Mouse (Mus musculus) heart, embryonic 15.5 days (tissue): ENCODE results near the gene Gm47283. TPM values are rescaled to one million over a fixed set of nuclear protein-coding genes. Genes with fewer than 3 reads are reported as not detected.
"Not testable (repeated sequence)": the region's sequence is repeated elsewhere in the genome, so short reads cannot be mapped to it uniquely, and the experiment has no call there.

Source experiments
- ATAC-seq: fragments of 200-750 bp; cut with Nextera tagmentation; replicated peaks from 2 replicates; pipeline ENCODE4 v1.8.0; 2017; ENCODE audit warnings: low read depth, moderate TSS enrichment; ENCODE audit not compliant: insufficient number of reproducible peaks, insufficient read depth, low FRiP score
- H3K27ac ChIP-seq: fragments of 300-500 bp; sonication (generic); 2 replicates; pipeline ENCODE4 v1.5.1; 2015; ENCODE audit warnings: mild to moderate bottlenecking, inconsistent platforms
- H3K27me3 ChIP-seq: fragments of 300-500 bp; sonication (generic); 2 replicates; pipeline ENCODE4 v1.6.1; 2015; ENCODE audit warnings: inconsistent platforms
- H3K36me3 ChIP-seq: fragments of 300-500 bp; sonication (generic); 2 replicates; pipeline ENCODE4 v1.6.1; 2015; ENCODE audit warnings: mild to moderate bottlenecking, inconsistent platforms
- H3K4me1 ChIP-seq: fragments of 300-500 bp; sonication (generic); replicated peaks from 2 replicates; pipeline ENCODE4 v1.6.1; 2015; ENCODE audit warnings: inconsistent platforms
- H3K4me2 ChIP-seq: fragments of 300-500 bp; sonication (generic); 2 replicates; pipeline ENCODE4 v1.6.1; 2015; ENCODE audit warnings: inconsistent platforms, mild to moderate bottlenecking, moderate library complexity
- H3K4me3 ChIP-seq: fragments of 300-500 bp; sonication (generic); 2 replicates; pipeline ENCODE4 v1.5.1; 2015; ENCODE audit warnings: mild to moderate bottlenecking, inconsistent platforms
- H3K9ac ChIP-seq: fragments of 300-500 bp; sonication (generic); 2 replicates; pipeline ENCODE4 v1.6.1; 2015; ENCODE audit warnings: mild to moderate bottlenecking, inconsistent platforms
- H3K9me3 ChIP-seq: fragments of 300-500 bp; sonication (generic); replicated peaks from 2 replicates; pipeline ENCODE4 v1.6.1; 2016; ENCODE audit warnings: inconsistent platforms
- WGBS: fragments of 180-500 bp; shearing (Covaris S2); methylation state at CpG from one replicate; pipeline ENCODE4 v1.1.7; 2015; ENCODE audit warnings: mixed read lengths; 5-methylcytosine and 5-hydroxymethylcytosine counted together
- polyA plus RNA-seq: library from polyadenylated mRNA; unstranded; fragments of >200 nt; fragmentation: Nextera tagmentation; extraction: Ambion mirVana; gene quantifications from 2 replicates; pipeline ENCODE4 v1.2.1, GENCODE M21; 2015

The Gm47283 gene
- not detected in 2 replicates for polyA plus RNA-seq

- not testable (repeated sequence) for ATAC-seq, H3K9me3 ChIP-seq, H3K4me1 ChIP-seq, H3K27me3 ChIP-seq, H3K9ac ChIP-seq, H3K4me2 ChIP-seq, H3K36me3 ChIP-seq, H3K27ac ChIP-seq, H3K4me3 ChIP-seq
- no CpG with 5 or more reads among the region's 48 CpGs for WGBS
Observed at GRCm38 (mm10) chrY:90784438-90784837, at the start of gene Gm47283. Gene Gm47283, plus strand, starts transcription at chrY:90784738.

DNA sequence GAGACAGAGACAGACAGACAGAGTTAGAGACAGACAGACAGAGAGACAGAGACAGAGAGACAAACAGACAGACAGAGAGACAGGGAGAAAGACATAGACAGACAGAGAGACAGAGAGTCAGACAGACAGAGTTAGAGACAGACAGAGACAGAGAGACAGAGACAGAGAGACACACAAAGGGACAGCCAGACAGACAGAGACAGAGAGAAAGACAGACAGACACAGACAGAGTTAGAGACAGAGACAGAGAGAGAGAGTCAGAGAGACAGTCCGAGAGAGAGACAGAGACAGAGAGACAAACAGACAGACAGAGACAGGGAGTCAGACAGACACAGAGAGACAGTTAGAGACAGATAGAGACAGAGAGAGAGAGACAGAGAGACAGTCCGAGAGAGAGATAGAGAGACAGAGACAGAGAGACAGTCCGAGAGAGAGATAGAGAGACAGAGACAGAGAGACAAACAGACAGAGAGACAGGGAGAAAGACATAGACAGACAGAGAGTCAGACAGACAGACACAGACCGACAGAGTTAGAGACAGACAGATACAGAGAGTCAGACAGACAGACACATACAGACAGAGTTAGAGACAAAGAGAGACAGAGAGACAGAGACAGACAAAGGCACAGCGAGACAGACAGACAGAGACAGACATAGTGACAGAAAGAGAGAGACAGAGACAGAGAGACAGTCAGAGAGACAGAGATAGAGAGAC lies 49.2 kb upstream of the Gm47283 start:
- H3K4me2 ChIP-seq, ATAC-seq, H3K9ac ChIP-seq, H3K4me3 ChIP-seq, H3K4me1 ChIP-seq, H3K27ac ChIP-seq, H3K27me3 ChIP-seq: not testable (repeated sequence)
- peaks cover 11% of the 10 kb centered on the region for H3K9me3 ChIP-seq
- 74% methylated on average over 5 of the region's 5 CpGs for WGBS
- peaks cover 15% of the 10 kb centered on the region for H3K36me3 ChIP-seq

- H3K27ac ChIP-seq, H3K9ac ChIP-seq, H3K4me1 ChIP-seq, H3K27me3 ChIP-seq, H3K4me3 ChIP-seq, H3K4me2 ChIP-seq, ATAC-seq: not testable (repeated sequence)
- peaks cover 18% of the 10 kb centered on the region for H3K36me3 ChIP-seq
- WGBS: 75% methylated on average over 6 of the region's 9 CpGs
- H3K9me3 ChIP-seq: peaks cover 16% of the 10 kb centered on the region
Observed at GRCm38 (mm10) chrY:90736217-90737000, 48.1 kb upstream of the Gm47283 start.

GRCm38 (mm10) chrY:90737606-90738430 lies 46.7 kb upstream of the Gm47283 start:
- 47% methylated on average over 4 of the region's 7 CpGs for WGBS
- Histone ChIP-seq H3K36me3 (peaks cover 30% of the 10 kb centered on the region), H3K9me3 (peaks cover 30% of the 10 kb centered on the region)

DNA sequence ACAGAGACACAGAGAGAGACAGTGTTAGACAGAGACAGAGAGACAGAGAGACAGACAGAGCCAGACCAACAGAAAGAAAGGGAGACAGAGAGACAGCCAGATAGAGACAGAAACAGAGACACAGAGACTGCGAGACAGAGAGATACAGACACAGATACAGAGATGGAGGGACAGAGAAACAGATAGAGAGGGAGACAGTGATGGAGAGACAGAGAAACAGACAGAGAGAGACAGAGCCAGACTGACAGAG lies 46.2 kb upstream of the Gm47283 start:
- H3K9me3 ChIP-seq: peaks cover 31% of the 10 kb centered on the region
- H3K4me3 ChIP-seq: no peak overlapping the region
- WGBS: 70% methylated on average over 1 of the region's 1 CpGs
- H3K36me3 ChIP-seq: peaks cover 30% of the 10 kb centered on the region
- no peak overlapping the region for H3K9ac ChIP-seq
- H3K4me2 ChIP-seq: no peak overlapping the region
- H3K4me1 ChIP-seq: no peaks in the 10 kb centered on the region
- no peak for ATAC-seq
- no peak overlapping the region for H3K27ac ChIP-seq
- H3K27me3 ChIP-seq: no peaks in the 10 kb centered on the region

More at GRCm38 (mm10) chrY:90737606-90738430, 46.7 kb upstream of the Gm47283 start:
- Histone ChIP-seq H3K9ac (no peak overlapping the region), H3K4me2 (no peak overlapping the region), H3K4me3 (no peak overlapping the region), H3K4me1 (no peaks in the 10 kb centered on the region), H3K27me3 (no peaks in the 10 kb centered on the region), H3K27ac (no peak overlapping the region)
- no peak for ATAC-seq

- peaks cover 30% of the 10 kb centered on the region for H3K36me3 ChIP-seq
- 69% methylated on average over 28 of the region's 28 CpGs for WGBS
- ATAC-seq: peak; percentile 20
Observed at GRCm38 (mm10) chrY:90738841-90739530, 45.6 kb upstream of the Gm47283 start.

GRCm38 (mm10) chrY:90739531-90740012 lies 45.0 kb upstream of the Gm47283 start:
- H3K36me3 ChIP-seq: peaks cover 32% of the 10 kb centered on the region
- H3K27me3 ChIP-seq, H3K9ac ChIP-seq, ATAC-seq, H3K4me3 ChIP-seq, H3K27ac ChIP-seq, H3K4me2 ChIP-seq, H3K4me1 ChIP-seq: not testable (repeated sequence)
- H3K9me3 ChIP-seq: peaks cover 36% of the 10 kb centered on the region
- WGBS: 50% methylated on average over 11 of the region's 11 CpGs

More at GRCm38 (mm10) chrY:90738841-90739530, 45.6 kb upstream of the Gm47283 start:
- H3K27me3 ChIP-seq, H3K4me1 ChIP-seq, H3K27ac ChIP-seq, H3K4me3 ChIP-seq, H3K4me2 ChIP-seq, H3K9ac ChIP-seq: not testable (repeated sequence)
- H3K9me3 ChIP-seq: peaks cover 31% of the 10 kb centered on the region

- no peak for ATAC-seq
- Histone ChIP-seq H3K4me1 (no peaks in the 10 kb centered on the region), H3K4me3 (no peak overlapping the region), H3K9me3 (peaks cover 36% of the 10 kb centered on the region), H3K9ac (no peak overlapping the region), H3K27me3 (no peaks in the 10 kb centered on the region), H3K4me2 (no peak overlapping the region), H3K27ac (no peak overlapping the region), H3K36me3 (peaks cover 32% of the 10 kb centered on the region)
- WGBS: 43% methylated on average over 14 of the region's 14 CpGs
Observed at GRCm38 (mm10) chrY:90740013-90740561, 44.5 kb upstream of the Gm47283 start.

- H3K27me3 ChIP-seq, H3K4me2 ChIP-seq, H3K4me1 ChIP-seq, H3K4me3 ChIP-seq, H3K27ac ChIP-seq, H3K9ac ChIP-seq: not testable (repeated sequence)
- H3K9me3 ChIP-seq: peaks cover 36% of the 10 kb centered on the region
- ATAC-seq: peak; percentile 44
- WGBS: 77% methylated on average over 38 of the region's 38 CpGs
- H3K36me3 ChIP-seq: peaks cover 37% of the 10 kb centered on the region
Observed at GRCm38 (mm10) chrY:90741006-90741405, 43.5 kb upstream of the Gm47283 start.

DNA sequence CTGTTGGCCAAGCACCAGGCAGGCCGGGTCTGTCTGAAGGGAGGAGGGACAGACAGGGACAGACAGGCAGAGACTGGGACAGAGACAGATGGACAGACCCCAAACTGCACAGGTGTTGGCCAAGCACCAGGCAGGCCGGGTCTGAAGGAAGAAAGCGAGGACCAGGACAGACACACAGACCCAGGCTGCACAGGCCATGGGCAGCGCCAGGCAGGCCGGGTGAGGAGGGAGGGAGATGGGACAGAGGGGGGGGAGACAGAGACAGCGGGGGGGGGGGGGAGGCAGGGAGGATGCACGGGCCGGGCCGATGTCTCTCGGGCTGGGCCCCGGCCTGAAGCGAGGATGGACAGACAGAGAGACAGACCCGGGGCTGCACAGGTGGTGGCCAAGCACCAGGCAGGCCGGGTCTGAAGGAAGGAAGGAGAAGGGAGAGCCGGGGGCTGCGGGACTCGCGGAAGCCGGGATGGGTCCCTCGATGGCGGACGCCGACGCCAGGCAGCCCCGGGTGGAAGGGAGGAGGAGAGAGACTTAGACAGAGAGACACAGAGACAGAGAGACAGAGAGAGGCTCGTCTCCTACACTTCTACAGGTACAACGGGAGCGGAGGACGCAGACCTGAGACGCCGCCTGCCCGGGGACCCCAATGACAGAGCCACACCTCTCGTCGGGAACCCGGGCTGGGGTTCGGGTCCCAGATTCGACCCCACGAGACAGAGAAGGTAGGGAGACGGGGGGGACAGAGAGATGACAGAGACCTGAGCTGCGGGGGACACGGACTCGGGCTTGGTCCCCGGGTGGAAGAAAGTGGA lies 42.9 kb upstream of the Gm47283 start:
- Histone ChIP-seq H3K36me3 (peaks cover 37% of the 10 kb centered on the region), H3K9me3 (peaks cover 36% of the 10 kb centered on the region)
- ATAC-seq: peak; percentile 19
- not testable (repeated sequence) for H3K4me1 ChIP-seq, H3K4me2 ChIP-seq, H3K4me3 ChIP-seq, H3K27ac ChIP-seq, H3K9ac ChIP-seq, H3K27me3 ChIP-seq
- 81% methylated on average over 43 of the region's 43 CpGs for WGBS
